Mouse (Mus musculus) skeletal muscle tissue, adult 2 months (tissue): Measurements from ENCODE around the gene Cxcl3.
"Not testable (repeated sequence)": the region's sequence is repeated elsewhere in the genome, so short reads cannot be mapped to it uniquely, and the experiment has no call there.

ENCODE experiments used
- DNase-seq: peaks from one replicate; pipeline ENCODE4 v3.0.0-alpha.2; 2012; ENCODE audit warnings: low read depth, low spot score

Gene Cxcl3

DNA sequence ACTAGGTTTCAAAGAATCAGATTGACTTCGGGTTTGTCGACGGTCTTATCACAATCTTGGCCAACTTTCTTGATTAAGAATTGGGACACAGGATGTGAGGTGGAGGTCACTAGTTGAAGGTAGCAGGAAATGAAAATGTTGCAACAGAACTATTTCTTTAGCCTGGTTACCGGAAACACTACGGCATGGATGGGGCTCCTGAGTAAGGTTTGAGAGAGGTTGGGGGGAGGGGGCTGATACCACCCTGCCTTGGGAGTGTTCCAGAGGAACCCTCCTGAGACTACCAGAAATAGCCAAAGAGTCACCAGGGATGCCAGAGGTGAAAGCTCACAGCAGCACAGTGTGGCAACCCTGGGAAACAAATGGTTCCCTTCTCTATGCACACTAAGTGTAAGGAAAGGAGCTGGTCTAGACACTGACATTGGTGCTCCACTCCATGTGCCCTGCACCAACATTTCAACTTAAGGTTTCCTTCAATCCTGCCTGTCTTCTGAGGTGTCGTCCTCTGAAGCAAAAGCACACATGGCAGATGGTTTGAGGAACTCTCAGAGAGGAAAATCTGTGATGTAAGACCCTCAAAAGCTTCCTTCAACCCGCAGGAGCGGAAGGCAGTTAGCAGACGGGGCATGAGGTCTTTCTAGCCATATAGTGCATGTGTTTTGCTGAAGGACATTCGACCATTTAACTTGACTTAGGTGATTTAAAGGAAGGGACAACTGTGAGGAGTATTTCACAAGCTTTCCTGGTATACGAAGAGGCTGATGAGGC is 3.6 kb downstream of the Cxcl3 start:
- no peak for DNase-seq

- DNase-seq: no peak
Observed at GRCm38 (mm10) chr5:90790074-90790502, 4.2 kb downstream of the Cxcl3 start.

GRCm38 (mm10) chr5:90794195-90794625 is 8.3 kb downstream of the Cxcl3 start, which contains the start of gene Cxcl15:
TSS of gene Cxcl15 (plus strand) at chr5:90794534.
- no peak for DNase-seq

GRCm38 (mm10) chr5:90795392-90795791 is 9.5 kb downstream of the Cxcl3 start:
- DNase-seq: not testable (repeated sequence)

DNA sequence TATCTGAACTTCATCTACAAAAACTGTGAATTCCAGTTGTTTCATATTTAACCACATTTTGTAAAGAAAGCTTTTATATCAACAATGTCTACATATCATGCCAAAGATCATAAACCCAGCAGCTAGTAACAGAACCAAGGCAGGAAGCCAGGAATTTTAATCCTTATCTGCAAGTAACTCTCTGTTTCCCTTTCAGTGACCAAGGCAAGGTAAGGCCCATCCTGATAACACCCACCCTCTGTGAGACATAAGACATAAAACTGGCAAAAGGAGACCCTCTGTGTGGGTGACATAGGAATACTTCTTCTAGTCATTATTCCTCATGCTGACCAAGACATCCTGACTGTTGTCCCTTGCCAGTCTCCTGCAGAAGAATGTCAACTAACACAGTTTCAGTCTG is 18.7 kb downstream of the Cxcl3 start:
- DNase-seq: no peak

GRCm38 (mm10) chr5:90806050-90806449 is 20.1 kb downstream of the Cxcl3 start:
- DNase-seq: no peak

- DNase-seq: no peak
Observed at GRCm38 (mm10) chr5:90807176-90807950, 21.5 kb downstream of the Cxcl3 start.

GRCm38 (mm10) chr5:90819756-90820155 is 33.9 kb downstream of the Cxcl3 start:
- DNase-seq: no peak

- peak; percentile 32 for DNase-seq
Observed at GRCm38 (mm10) chr5:90832145-90832767, 46.4 kb downstream of the Cxcl3 start.

GRCm38 (mm10) chr5:90832768-90833388 is 47.0 kb downstream of the Cxcl3 start:
- DNase-seq: no peak

DNA sequence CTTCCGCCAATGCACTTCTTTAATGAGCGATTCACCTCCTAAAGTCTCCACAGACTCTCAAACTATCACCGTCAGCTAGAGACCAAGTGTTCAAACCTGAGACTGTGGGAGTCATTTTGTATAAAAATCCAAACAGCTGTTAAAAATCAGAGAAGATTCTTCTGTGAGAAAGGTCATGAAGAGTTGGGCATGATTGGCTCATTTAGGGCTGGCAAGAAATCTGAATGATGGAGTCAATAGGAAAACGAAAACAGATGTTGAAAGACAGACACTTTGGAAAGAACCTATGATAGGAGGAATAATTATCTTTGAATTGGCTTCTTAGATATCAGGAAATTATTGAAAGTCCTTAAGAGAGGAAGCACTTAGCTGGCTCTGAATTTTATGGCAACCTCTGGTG is 48.5 kb downstream of the Cxcl3 start:
- DNase-seq: peak; percentile 22

- DNase-seq: peak; percentile 24
Observed at GRCm38 (mm10) chr5:90838582-90838981, 52.7 kb downstream of the Cxcl3 start.
